Mouse (Mus musculus) hindbrain, embryonic 10.5 days (tissue): ENCODE results near the gene Acoxl. TPM values are rescaled to one million over a fixed set of nuclear protein-coding genes. Genes with fewer than 3 reads are reported as not detected.

Source experiments
- DNase-seq: peaks from one replicate; pipeline ENCODE4 v3.0.0-alpha.2; 2017; ENCODE audit warnings: low spot score
- H3K27ac ChIP-seq: fragments of 300-500 bp; sonication (generic); 2 replicates; pipeline ENCODE4 v1.5.1; 2016; ENCODE audit warnings: mild to moderate bottlenecking, moderate library complexity
- H3K27me3 ChIP-seq: fragments of 300-500 bp; sonication (generic); 2 replicates; pipeline ENCODE4 v1.6.1; 2016; ENCODE audit warnings: mild to moderate bottlenecking; ENCODE audit not compliant: poor library complexity, insufficient read depth, severe bottlenecking
- H3K36me3 ChIP-seq: fragments of 300-500 bp; sonication (generic); 2 replicates; pipeline ENCODE4 v1.6.1; 2016; ENCODE audit warnings: mild to moderate bottlenecking, moderate library complexity
- H3K4me1 ChIP-seq: fragments of 300-500 bp; sonication (generic); replicated peaks from 2 replicates; pipeline ENCODE4 v1.6.1; 2016; ENCODE audit warnings: mild to moderate bottlenecking
- H3K4me3 ChIP-seq: fragments of 300-500 bp; sonication (generic); 2 replicates; pipeline ENCODE4 v1.5.1; 2016; ENCODE audit warnings: mild to moderate bottlenecking, moderate library complexity
- H3K9me3 ChIP-seq: fragments of 300-500 bp; sonication (generic); 2 replicates; pipeline ENCODE4 v1.6.1; 2016; ENCODE audit warnings: mild to moderate bottlenecking, moderate library complexity
- WGBS: fragments of 180-500 bp; shearing (Covaris S2); methylation state at CpG from one replicate; pipeline ENCODE4 v1.1.7; 2016; 5-methylcytosine and 5-hydroxymethylcytosine counted together
- polyA plus RNA-seq: library from polyadenylated mRNA; unstranded; fragments of >200 nt; fragmentation: Nextera tagmentation; extraction: Ambion mirVana; gene quantifications from 2 replicates; pipeline ENCODE4 v1.2.1, GENCODE M21; 2016

The Acoxl gene
- polyA plus RNA-seq, 1 experiment from 2014 or later, result 0.07 TPM

GRCm38 (mm10) chr2:127982610-127983009 lies 143.9 kb downstream of the Acoxl start:
- Histone ChIP-seq H3K9me3 (no peaks in the 10 kb centered on the region), H3K4me3 (no peak overlapping the region), H3K36me3 (no peaks in the 10 kb centered on the region), H3K27me3 (no peaks in the 10 kb centered on the region), H3K4me1 (no peaks in the 10 kb centered on the region), H3K27ac (no peak overlapping the region)
- DNase-seq, result no peak
- 91% methylated on average over 3 of the region's 3 CpGs for WGBS

GRCm38 (mm10) chr2:127983301-127983700 lies 144.6 kb downstream of the Acoxl start:
- H3K27ac ChIP-seq, result no peak overlapping the region
- no peaks in the 10 kb centered on the region for H3K9me3 ChIP-seq
- 87% methylated on average over 4 of the region's 4 CpGs for WGBS
- H3K4me1 ChIP-seq, result no peaks in the 10 kb centered on the region
- H3K36me3 ChIP-seq, result no peaks in the 10 kb centered on the region
- H3K4me3 ChIP-seq, result no peak overlapping the region
- DNase-seq, result no peak
- no peaks in the 10 kb centered on the region for H3K27me3 ChIP-seq

DNA sequence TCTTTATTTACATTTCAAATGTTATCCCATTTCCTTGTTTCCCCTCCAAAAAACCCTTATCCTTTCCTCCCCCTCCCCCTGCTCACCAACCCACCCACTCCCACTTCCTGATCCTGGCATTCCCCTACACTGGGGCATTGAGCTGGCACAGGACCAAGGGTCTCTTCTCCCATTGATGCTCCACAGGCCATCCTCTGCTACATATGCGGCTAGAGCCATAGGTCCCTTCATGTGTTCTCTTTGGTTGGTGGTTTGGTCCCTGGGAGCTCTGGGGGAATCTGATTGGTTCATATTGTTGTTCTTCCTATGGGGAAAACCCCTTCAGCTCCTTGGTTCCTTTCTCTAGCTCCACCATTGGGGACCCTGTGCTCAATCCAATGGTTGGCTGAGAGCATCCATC lies 145.3 kb downstream of the Acoxl start:
- Histone ChIP-seq H3K27ac (no peak overlapping the region), H3K9me3 (no peaks in the 10 kb centered on the region), H3K4me3 (no peak overlapping the region), H3K36me3 (no peaks in the 10 kb centered on the region), H3K27me3 (no peaks in the 10 kb centered on the region), H3K4me1 (no peaks in the 10 kb centered on the region)
- no peak for DNase-seq
- 94% methylated on average over 1 of the region's 1 CpGs for WGBS

DNA sequence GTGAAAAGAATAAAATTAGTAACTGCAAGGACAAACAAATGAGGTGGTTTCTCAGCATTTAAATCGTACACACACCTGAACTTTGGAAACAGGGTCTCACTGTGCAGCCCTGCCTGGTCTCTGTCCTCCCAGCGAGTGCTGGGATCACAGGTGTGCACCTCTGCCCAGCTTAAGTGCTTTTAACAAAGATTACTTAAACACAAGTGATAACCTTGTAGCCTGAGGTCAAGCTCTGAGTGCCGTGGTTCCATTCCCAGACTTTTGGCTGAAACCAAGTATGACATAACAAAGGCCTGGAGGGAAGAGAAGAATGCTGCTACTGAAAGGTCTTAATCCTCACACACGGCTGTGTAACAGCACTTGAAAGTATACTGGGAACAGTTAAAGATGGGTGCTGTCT lies 149.0 kb downstream of the Acoxl start:
- H3K36me3 ChIP-seq, result no peaks in the 10 kb centered on the region
- 0 out of 2 replicates have a peak, but pooled peaks cover 3% of the 10 kb centered on the region for H3K4me1 ChIP-seq
- DNase-seq, result no peak
- 64% methylated on average over 4 of the region's 4 CpGs for WGBS
- H3K4me3 ChIP-seq, result no peak overlapping the region
- no peaks in the 10 kb centered on the region for H3K9me3 ChIP-seq
- H3K27me3 ChIP-seq, result no peaks in the 10 kb centered on the region
- H3K27ac ChIP-seq, result no peak overlapping the region

DNA sequence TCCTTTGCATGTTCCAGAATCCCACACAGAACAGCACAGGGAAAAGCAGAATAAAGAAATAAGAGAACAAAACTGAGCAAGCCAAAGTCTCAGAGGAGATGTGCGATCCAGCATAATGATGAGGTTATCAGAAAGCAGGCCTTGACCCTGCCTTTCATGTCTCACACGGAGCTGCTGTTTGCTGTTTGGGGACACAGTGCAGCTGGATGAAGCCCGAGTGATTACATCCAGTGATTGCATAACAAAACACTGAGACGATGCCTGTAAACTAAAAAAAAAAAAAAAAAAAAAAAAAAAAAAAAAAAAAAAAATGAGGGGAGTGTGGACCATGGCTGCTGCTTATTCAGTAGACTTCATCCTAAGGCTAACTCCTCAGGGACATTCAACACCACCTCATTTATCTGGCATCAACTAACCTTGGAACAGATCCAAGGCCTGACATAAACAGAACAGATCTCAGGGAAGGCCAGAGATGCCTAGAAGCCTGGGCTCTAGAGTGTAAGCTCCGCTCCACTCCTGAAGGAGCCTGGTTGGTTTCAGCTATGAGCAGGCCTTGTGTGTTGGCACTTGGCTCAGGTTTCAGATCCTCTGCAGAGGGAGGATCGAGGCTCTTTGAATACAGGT lies 152.3 kb downstream of the Acoxl start:
- DNase-seq, result no peak
- Histone ChIP-seq H3K4me1 (0 out of 2 replicates have a peak, but pooled peaks cover 3% of the 10 kb centered on the region), H3K9me3 (no peaks in the 10 kb centered on the region), H3K36me3 (no peaks in the 10 kb centered on the region), H3K27me3 (no peaks in the 10 kb centered on the region), H3K4me3 (no peak overlapping the region), H3K27ac (no peak overlapping the region)
- WGBS, result 68% methylated on average over 6 of the region's 6 CpGs

DNA sequence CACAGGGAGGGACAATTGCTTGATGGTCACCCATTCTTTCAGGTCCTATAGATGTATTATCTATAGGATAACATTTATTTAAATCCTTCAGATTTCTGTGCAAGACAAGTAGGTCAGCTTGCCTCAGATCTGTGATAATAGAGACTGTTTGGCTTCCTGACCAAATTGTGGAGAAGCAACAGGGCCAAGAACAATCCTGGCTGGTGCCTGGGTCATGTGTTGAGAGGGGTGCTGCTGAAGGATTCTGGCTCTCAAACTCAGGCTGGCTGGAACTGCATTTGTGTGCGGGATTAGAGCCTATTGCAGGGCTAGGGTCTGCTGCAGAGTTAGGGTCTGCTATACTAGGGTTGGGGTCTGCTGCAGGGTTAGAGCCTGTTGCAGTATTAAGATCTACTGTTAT lies 153.0 kb downstream of the Acoxl start:
- H3K27ac ChIP-seq, result no peak overlapping the region
- 94% methylated on average over 1 of the region's 1 CpGs for WGBS
- H3K36me3 ChIP-seq, result no peaks in the 10 kb centered on the region
- no peak overlapping the region for H3K4me3 ChIP-seq
- H3K9me3 ChIP-seq, result no peaks in the 10 kb centered on the region
- no peaks in the 10 kb centered on the region for H3K27me3 ChIP-seq
- 0 out of 2 replicates have a peak, but pooled peaks cover 3% of the 10 kb centered on the region for H3K4me1 ChIP-seq
- DNase-seq, result no peak

DNA sequence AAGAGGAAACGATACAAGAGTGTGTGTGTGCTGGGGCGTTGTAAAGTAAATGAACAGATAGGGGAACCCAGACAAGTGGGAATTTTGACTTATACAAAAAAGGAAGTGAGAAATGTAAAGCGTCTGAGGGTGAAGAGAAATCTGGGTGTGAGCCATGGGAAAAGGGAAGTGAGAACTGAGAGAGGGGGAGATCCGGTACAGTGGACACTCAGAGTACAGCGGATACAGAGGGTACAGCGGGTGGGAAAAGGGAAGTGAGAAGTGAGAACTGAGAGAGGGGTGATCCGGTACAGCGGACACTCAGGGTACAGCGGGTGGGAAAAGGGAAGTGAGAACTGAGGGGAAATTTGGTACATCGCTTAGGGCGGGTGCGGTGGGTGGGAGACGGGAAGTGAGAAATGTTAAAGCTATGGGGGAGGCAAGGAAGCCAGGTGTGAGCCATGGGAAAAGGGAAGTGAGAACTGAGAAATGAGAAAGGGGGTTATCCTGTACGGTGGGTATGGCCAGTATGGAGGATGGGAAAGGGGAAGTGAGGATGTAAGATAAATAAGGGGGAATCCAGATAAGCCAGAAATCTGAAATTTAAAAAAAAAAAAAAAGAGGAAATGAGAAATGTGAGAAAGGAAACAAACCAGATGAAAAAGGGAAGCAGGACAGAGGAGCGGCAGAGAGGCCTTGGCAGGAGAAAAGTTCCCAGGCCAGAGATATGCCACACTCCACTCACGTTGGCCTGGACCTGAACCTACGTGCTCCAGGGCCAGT lies 170.2 kb downstream of the Acoxl start:
- Histone ChIP-seq H3K27me3 (no peaks in the 10 kb centered on the region), H3K9me3 (no peaks in the 10 kb centered on the region), H3K4me1 (no peaks in the 10 kb centered on the region), H3K4me3 (no peak overlapping the region), H3K36me3 (no peaks in the 10 kb centered on the region), H3K27ac (no peak overlapping the region)
- 91% methylated on average over 17 of the region's 17 CpGs for WGBS
- no peak for DNase-seq

- Histone ChIP-seq H3K36me3 (no peaks in the 10 kb centered on the region), H3K4me1 (no peaks in the 10 kb centered on the region), H3K9me3 (no peaks in the 10 kb centered on the region), H3K27me3 (no peaks in the 10 kb centered on the region), H3K27ac (no peak overlapping the region), H3K4me3 (no peak overlapping the region)
- 67% methylated on average over 2 of the region's 2 CpGs for WGBS
- no peak for DNase-seq
Observed at GRCm38 (mm10) chr2:128014613-128015012, 175.9 kb downstream of the Acoxl start.

- Histone ChIP-seq H3K36me3 (no peaks in the 10 kb centered on the region), H3K27ac (no peak overlapping the region), H3K4me3 (no peak overlapping the region), H3K4me1 (no peaks in the 10 kb centered on the region; the same call in 1 of the 2 replicates), H3K27me3 (no peaks in the 10 kb centered on the region), H3K9me3 (no peaks in the 10 kb centered on the region)
- WGBS, result 82% methylated on average over 8 of the region's 8 CpGs
- DNase-seq, result no peak
Observed at GRCm38 (mm10) chr2:128015602-128016001, 176.9 kb downstream of the Acoxl start.

DNA sequence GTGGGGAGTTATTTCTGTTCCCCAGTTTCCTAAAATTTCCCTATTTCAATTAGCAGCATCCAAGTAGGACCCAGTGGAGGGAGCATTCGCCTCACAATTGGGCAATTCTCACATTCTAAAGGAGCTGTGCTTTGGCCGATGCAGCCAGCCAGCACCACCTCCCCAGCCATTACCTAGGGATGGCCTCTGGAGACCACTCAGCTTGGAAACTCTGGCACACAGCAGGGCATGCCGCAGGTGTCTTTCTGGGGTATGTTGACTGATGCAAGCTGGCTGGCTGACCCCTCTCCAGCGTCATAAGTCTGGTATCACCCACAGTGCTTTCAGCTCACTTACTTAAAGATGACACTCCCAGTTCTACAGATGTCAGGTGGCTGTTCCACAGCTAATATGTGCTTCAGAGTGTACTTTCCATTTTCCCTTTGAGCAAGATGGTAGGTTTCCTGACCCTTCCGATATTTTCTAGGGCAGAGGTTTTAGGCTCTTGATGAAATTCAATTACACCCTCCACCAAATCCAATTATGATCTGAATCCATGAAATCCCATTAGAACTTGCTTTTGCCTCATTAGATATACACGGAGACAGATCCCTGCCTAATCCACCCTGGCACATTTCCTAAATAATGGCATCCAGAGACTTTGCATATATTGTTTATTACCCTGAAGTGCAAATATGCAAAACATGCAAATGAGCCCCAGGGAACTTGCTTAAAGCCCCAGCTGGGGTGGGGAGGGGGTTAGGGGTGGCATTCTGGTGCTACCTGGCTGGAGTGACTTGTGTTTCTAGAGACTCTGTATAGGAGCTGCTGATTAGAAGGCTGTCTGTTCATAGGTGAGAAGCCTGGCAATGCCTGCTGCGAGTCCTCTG lies 181.6 kb downstream of the Acoxl start:
- no peaks in the 10 kb centered on the region for H3K9me3 ChIP-seq
- H3K4me3 ChIP-seq, result no peak overlapping the region
- no peak for DNase-seq
- H3K27ac ChIP-seq, result no peak overlapping the region
- H3K4me1 ChIP-seq, result no peaks in the 10 kb centered on the region; the same call in 1 of the 2 replicates
- no peaks in the 10 kb centered on the region for H3K36me3 ChIP-seq
- 46% methylated on average over 7 of the region's 7 CpGs for WGBS
- H3K27me3 ChIP-seq, result no peaks in the 10 kb centered on the region

- no peak for DNase-seq
- H3K9me3 ChIP-seq, result no peaks in the 10 kb centered on the region
- H3K4me1 ChIP-seq, result no peaks in the 10 kb centered on the region; the same call in 1 of the 2 replicates
- H3K36me3 ChIP-seq, result no peaks in the 10 kb centered on the region
- no peak overlapping the region for H3K4me3 ChIP-seq
- H3K27ac ChIP-seq, result no peak overlapping the region
- no peaks in the 10 kb centered on the region for H3K27me3 ChIP-seq
Observed at GRCm38 (mm10) chr2:128020908-128021193, 182.2 kb downstream of the Acoxl start.

DNA sequence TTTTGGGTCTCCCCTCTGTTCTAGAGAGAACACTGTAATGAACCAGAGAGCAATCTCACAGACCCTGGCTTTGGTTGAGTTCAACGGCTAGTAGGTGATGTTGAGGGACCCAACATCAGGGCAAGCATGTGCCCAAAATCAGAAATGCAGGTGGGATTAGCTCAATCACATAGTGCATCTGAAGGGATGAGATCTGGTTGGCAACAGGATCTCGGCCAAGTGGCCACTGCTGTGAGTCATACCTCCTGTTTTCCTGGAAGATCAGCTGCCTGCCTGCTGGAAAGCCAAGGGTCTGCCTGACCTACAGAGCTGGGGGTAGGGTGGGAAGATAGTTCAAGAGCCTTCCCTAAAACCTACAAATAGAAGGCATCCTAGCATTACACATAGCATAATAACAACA lies 185.2 kb downstream of the Acoxl start:
- DNase-seq, result no peak
- WGBS, result 83% methylated on average over 2 of the region's 2 CpGs

GRCm38 (mm10) chr2:128027696-128028095 lies 189.0 kb downstream of the Acoxl start:
- Histone ChIP-seq H3K27me3 (no peaks in the 10 kb centered on the region), H3K4me1 (peaks cover 20% of the 10 kb centered on the region), H3K4me3 (no peak overlapping the region), H3K36me3 (no peaks in the 10 kb centered on the region), H3K27ac (no peak overlapping the region), H3K9me3 (no peaks in the 10 kb centered on the region)
- no peak for DNase-seq
- 84% methylated on average over 12 of the region's 12 CpGs for WGBS

More for the DNA sequence above, 185.2 kb downstream of the Acoxl start:
- Histone ChIP-seq H3K9me3 (no peaks in the 10 kb centered on the region), H3K27me3 (no peaks in the 10 kb centered on the region), H3K27ac (no peak overlapping the region), H3K36me3 (no peaks in the 10 kb centered on the region), H3K4me1 (peaks cover 4% of the 10 kb centered on the region; the same call in 1 of the 2 replicates), H3K4me3 (no peak overlapping the region)
